Mouse (Mus musculus) heart, embryonic 14.5 days (tissue): Measurements from ENCODE around the gene Vsir. TPM values are rescaled to one million over a fixed set of nuclear protein-coding genes. Genes with fewer than 3 reads are reported as not detected.

Experiments used
- ATAC-seq: fragments of 200-750 bp; cut with Nextera tagmentation; 2 replicates; pipeline ENCODE4 v1.8.0; 2017; ENCODE audit warnings: low read depth, moderate TSS enrichment; ENCODE audit not compliant: insufficient number of reproducible peaks, insufficient read depth, low FRiP score
- H3K27ac ChIP-seq, 2 experiments: fragments of 200-500 bp in 1 of 2; fragments of 300-500 bp in 1 of 2; sonication (generic) in 1 of 2; replicated peaks in 1 of 2; 2 replicates each; pipeline ENCODE4 v1.5.1; 2012 to 2014; ENCODE audit warnings: low read depth in 2 of 2, low read length in 2 of 2, control low read depth in 1 of 2, mild to moderate bottlenecking in 1 of 2, mixed read lengths in 1 of 2; ENCODE audit not compliant: control insufficient read depth in 1 of 2, insufficient read depth in 1 of 2
- H3K27me3 ChIP-seq: fragments of 300-500 bp; sonication (generic); 2 replicates; pipeline ENCODE4 v1.6.1; 2014; ENCODE audit warnings: mild to moderate bottlenecking, low read length, control low read depth; ENCODE audit not compliant: control insufficient read depth, insufficient read depth
- H3K36me3 ChIP-seq: fragments of 300-500 bp; sonication (generic); 2 replicates; pipeline ENCODE4 v1.6.1; 2014; ENCODE audit warnings: mild to moderate bottlenecking, control low read depth, low read length, mixed read lengths; ENCODE audit not compliant: control insufficient read depth, insufficient read depth
- H3K4me1 ChIP-seq, 2 experiments: fragments of 200-500 bp in 1 of 2; fragments of 300-500 bp in 1 of 2; sonication (generic) in 1 of 2; 2 replicates each; pipeline ENCODE4 v1.6.1; 2012 to 2014; ENCODE audit warnings: low read length in 2 of 2, control low read depth in 1 of 2, mixed read lengths in 1 of 2; ENCODE audit not compliant: control insufficient read depth in 2 of 2, insufficient read depth in 2 of 2
- H3K4me2 ChIP-seq: fragments of 300-500 bp; sonication (generic); 2 replicates; pipeline ENCODE4 v1.6.1; 2014; ENCODE audit warnings: mild to moderate bottlenecking, low read length
- H3K4me3 ChIP-seq, 2 experiments: fragments of 200-500 bp in 1 of 2; fragments of 300-500 bp in 1 of 2; sonication (generic) in 1 of 2; 2 replicates each; pipeline ENCODE4 v1.5.1; 2012 to 2014; ENCODE audit warnings: low read length in 2 of 2, mild to moderate bottlenecking in 2 of 2, control low read depth in 1 of 2, low read depth in 1 of 2, moderate library complexity in 1 of 2; ENCODE audit not compliant: control insufficient read depth in 1 of 2, insufficient read depth in 1 of 2
- H3K9ac ChIP-seq: fragments of 300-500 bp; sonication (generic); 2 replicates; pipeline ENCODE4 v1.6.1; 2014; ENCODE audit warnings: mild to moderate bottlenecking, low read length
- H3K9me3 ChIP-seq: fragments of 300-500 bp; sonication (generic); 2 replicates; pipeline ENCODE4 v1.6.1; 2016; ENCODE audit warnings: low read length, control low read depth; ENCODE audit not compliant: control insufficient read depth
- WGBS: fragments of 180-500 bp; shearing (Covaris S2); extraction: QIAGEN DNeasy Blood & Tissue Kit; methylation state at CpG from one replicate; pipeline ENCODE4 v1.1.7; 2014; 5-methylcytosine and 5-hydroxymethylcytosine counted together
- polyA plus RNA-seq: library from polyadenylated mRNA; unstranded; fragments of >200 nt; fragmentation: Nextera tagmentation; extraction: Ambion mirVana; gene quantifications from 2 replicates; pipeline ENCODE4 v1.2.1, GENCODE M21; 2014

Vsir gene
- polyA plus RNA-seq, 1 experiment from 2014 or later = 2.3 TPM

DNA sequence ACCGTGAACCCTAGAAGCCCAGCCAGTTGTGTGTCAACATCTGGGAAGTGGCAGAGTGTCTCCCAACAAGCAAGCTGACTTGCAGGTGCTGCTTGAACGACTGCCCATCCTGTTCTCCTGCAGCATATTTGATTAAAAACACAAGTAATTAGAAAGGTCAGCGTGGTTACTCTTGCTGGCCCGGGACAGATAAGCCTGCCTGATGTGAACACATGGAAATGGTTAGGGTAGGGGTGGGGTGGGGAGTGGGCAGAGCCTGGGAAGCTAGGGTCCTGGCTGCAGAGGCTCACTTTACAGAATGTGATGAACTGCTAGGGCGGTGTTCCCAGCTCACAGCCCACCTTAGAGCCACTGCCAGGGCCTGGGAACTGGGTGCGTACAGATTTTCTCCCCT is 26.9 kb downstream of the Vsir start:
- H3K4me2 ChIP-seq = no peak overlapping the region
- no peaks in the 10 kb centered on the region for H3K27me3 ChIP-seq
- no peak overlapping the region for H3K9ac ChIP-seq
- peak overlapping the region; percentile 22 to 50; a peak in 2 of 4 replicates for H3K27ac ChIP-seq
- no peak overlapping the region for H3K4me3 ChIP-seq
- peaks cover 4 to 6% of the 10 kb centered on the region in 2 experiments; a peak in 2 of 4 replicates for H3K4me1 ChIP-seq
- H3K36me3 ChIP-seq = no peaks in the 10 kb centered on the region
- ATAC-seq = no peak
- H3K9me3 ChIP-seq = no peaks in the 10 kb centered on the region
- WGBS = 46% methylated on average over 6 of the region's 6 CpGs

GRCm38 (mm10) chr10:60373937-60374578 is 27.4 kb downstream of the Vsir start:
- no peak overlapping the region for H3K4me2 ChIP-seq
- no peaks in the 10 kb centered on the region for H3K36me3 ChIP-seq
- no peaks in the 10 kb centered on the region for H3K27me3 ChIP-seq
- H3K9me3 ChIP-seq = no peaks in the 10 kb centered on the region
- peak overlapping the region; percentile 22 to 50; a peak in 3 of 4 replicates for H3K27ac ChIP-seq
- H3K9ac ChIP-seq = no peak overlapping the region
- peaks cover 4 to 6% of the 10 kb centered on the region in 2 experiments; a peak in 2 of 4 replicates for H3K4me1 ChIP-seq
- peak; percentile 52 for ATAC-seq
- WGBS = 48% methylated on average over 8 of the region's 8 CpGs
- H3K4me3 ChIP-seq = no peak overlapping the region

GRCm38 (mm10) chr10:60376704-60377103 is 30.1 kb downstream of the Vsir start:
- Histone ChIP-seq H3K9ac (no peak overlapping the region), H3K36me3 (no peaks in the 10 kb centered on the region), H3K9me3 (no peaks in the 10 kb centered on the region), H3K27me3 (no peaks in the 10 kb centered on the region), H3K27ac (no peak overlapping the region), H3K4me1 (peaks cover 4 to 9% of the 10 kb centered on the region in 2 experiments; a peak in 3 of 4 replicates), H3K4me3 (no peak overlapping the region), H3K4me2 (no peak overlapping the region)
- 73% methylated on average over 16 of the region's 16 CpGs for WGBS
- no peak for ATAC-seq

DNA sequence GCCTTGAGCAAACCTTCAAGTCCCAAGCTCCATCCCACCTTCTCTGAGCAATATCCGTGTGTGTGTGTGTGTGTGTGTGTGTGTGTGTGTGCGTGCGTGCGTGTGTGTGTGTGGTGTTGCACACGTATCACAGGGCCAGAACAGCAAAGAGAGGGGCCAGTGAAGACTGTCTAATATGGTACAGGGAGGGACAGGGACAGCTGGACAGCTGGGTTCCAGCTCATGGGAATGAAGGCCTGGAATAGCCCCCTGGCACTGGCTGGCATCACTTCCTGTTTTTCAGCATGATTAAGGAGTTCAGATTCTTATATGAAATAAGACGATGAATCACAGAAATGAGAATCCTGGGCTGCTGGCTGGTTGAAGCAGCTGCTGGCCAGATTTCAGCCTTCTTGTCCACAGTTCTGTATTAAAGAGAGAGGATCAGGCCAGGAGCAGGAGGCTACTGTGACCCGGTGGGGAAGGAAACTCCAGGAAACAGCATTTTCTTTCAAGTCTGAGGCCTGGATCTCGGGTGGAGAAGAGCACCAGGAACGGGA is 32.8 kb downstream of the Vsir start:
- H3K9me3 ChIP-seq = no peaks in the 10 kb centered on the region
- H3K4me3 ChIP-seq = no peak overlapping the region
- H3K36me3 ChIP-seq = no peaks in the 10 kb centered on the region
- H3K27me3 ChIP-seq = no peaks in the 10 kb centered on the region
- WGBS = 66% methylated on average over 9 of the region's 9 CpGs
- H3K27ac ChIP-seq = peak overlapping the region in 1 of 2 experiments; percentile 26; a peak in 1 of 4 replicates
- ATAC-seq = no peak
- H3K9ac ChIP-seq = no peak overlapping the region
- peaks cover 0 to 3% of the 10 kb centered on the region in 2 experiments; a peak in 3 of 4 replicates for H3K4me1 ChIP-seq
- H3K4me2 ChIP-seq = no peak overlapping the region

GRCm38 (mm10) chr10:60380229-60380628 is 33.6 kb downstream of the Vsir start:
- no peaks in the 10 kb centered on the region for H3K27me3 ChIP-seq
- no peak overlapping the region for H3K4me3 ChIP-seq
- no peak overlapping the region for H3K4me2 ChIP-seq
- no peaks in the 10 kb centered on the region for H3K36me3 ChIP-seq
- H3K9me3 ChIP-seq = no peaks in the 10 kb centered on the region
- H3K4me1 ChIP-seq = peaks cover 0 to 3% of the 10 kb centered on the region in 2 experiments; a peak in 3 of 4 replicates
- WGBS = 53% methylated on average over 3 of the region's 3 CpGs
- no peak overlapping the region for H3K9ac ChIP-seq
- peak overlapping the region; percentile 25 to 26; a peak in 2 of 4 replicates for H3K27ac ChIP-seq
- no peak for ATAC-seq

GRCm38 (mm10) chr10:60381142-60381925 is 34.7 kb downstream of the Vsir start:
- H3K9ac ChIP-seq = no peak overlapping the region
- H3K9me3 ChIP-seq = no peaks in the 10 kb centered on the region
- H3K4me1 ChIP-seq = peaks cover 0 to 3% of the 10 kb centered on the region in 2 experiments; a peak in 3 of 4 replicates
- H3K4me2 ChIP-seq = no peak overlapping the region
- no peaks in the 10 kb centered on the region for H3K27me3 ChIP-seq
- no peak overlapping the region for H3K27ac ChIP-seq
- WGBS = 65% methylated on average over 10 of the region's 10 CpGs
- no peak for ATAC-seq
- H3K36me3 ChIP-seq = no peaks in the 10 kb centered on the region
- H3K4me3 ChIP-seq = no peak overlapping the region

- H3K4me3 ChIP-seq = no peak overlapping the region
- H3K4me2 ChIP-seq = no peak overlapping the region
- no peaks in the 10 kb centered on the region for H3K36me3 ChIP-seq
- ATAC-seq = no peak
- H3K27ac ChIP-seq = no peak overlapping the region
- H3K4me1 ChIP-seq = peaks cover 16 to 20% of the 10 kb centered on the region in 2 experiments
- no peak overlapping the region for H3K9ac ChIP-seq
- WGBS = 78% methylated on average over 2 of the region's 2 CpGs
- H3K9me3 ChIP-seq = no peaks in the 10 kb centered on the region
- H3K27me3 ChIP-seq = no peaks in the 10 kb centered on the region
These were observed 41.7 kb downstream of the Vsir start for GRCm38 (mm10) chr10:60388332-60388731.
